Mouse (Mus musculus) ES-Bruce4 (cell line): ENCODE results near the gene Dcxr.

Experiments used
- CTCF ChIP-seq: IDR thresholded peaks from one replicate; pipeline ENCODE4 v1.8.1; 2011; ENCODE audit warnings: low read depth, low read length
- EP300 ChIP-seq: IDR thresholded peaks from 2 replicates; pipeline ENCODE4 v1.6.1; 2011; ENCODE audit warnings: low read depth, low read length; ENCODE audit not compliant: insufficient read depth
- POLR2A ChIP-seq: IDR thresholded peaks from one replicate; pipeline ENCODE4 v1.8.1; 2011; ENCODE audit warnings: low read length; ENCODE audit not compliant: insufficient read depth

DNA sequence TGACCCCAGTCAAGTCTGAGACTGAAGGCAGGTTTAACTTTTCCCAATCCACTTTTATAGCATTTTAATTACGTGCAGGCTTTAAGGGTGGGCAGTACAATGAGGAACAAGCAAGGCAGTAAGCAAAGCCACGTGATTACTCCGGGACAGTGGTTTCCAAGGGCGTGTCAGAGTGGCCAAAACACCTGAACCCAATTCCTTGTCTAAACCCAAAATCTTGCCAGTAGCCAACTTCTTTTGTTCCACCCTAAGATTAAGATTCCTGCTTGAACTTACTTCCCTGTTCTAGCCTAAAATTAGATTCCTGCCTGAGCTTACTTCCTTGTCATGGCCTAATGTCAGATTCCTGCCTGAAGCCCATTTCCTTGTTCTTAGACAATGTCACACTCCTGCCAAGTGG is 20.9 kb upstream of the Dcxr start:
- TF ChIP-seq CTCF (no peak), POLR2A (no peak), EP300 (no peak)
